Mouse (Mus musculus) spleen, adult 2 months (tissue): Measurements from ENCODE around the gene Jund. TPM values are rescaled to one million over a fixed set of nuclear protein-coding genes. Genes with fewer than 3 reads are reported as not detected.

ENCODE experiments used
- DNase-seq, 2 experiments: peaks; one replicate each; pipeline versions ENCODE4 v3.0.0 to v3.0.0-alpha.2; 2012 to 2021; ENCODE audit warnings: low spot score in 2 of 2, low read depth in 1 of 2
- H3K27ac ChIP-seq: fragments of 200-500 bp; 2 replicates; pipeline ENCODE4 v1.5.1; 2012; ENCODE audit warnings: low read length, inconsistent platforms; ENCODE audit not compliant: insufficient read depth
- H3K27me3 ChIP-seq: fragments of 200-500 bp; 2 replicates; pipeline ENCODE4 v1.6.1; 2012; ENCODE audit warnings: mild to moderate bottlenecking, moderate library complexity, low read length, inconsistent platforms; ENCODE audit not compliant: control insufficient read depth, insufficient read depth
- H3K36me3 ChIP-seq: fragments of 200-500 bp; 2 replicates; pipeline ENCODE4 v1.6.1; 2012; ENCODE audit warnings: mild to moderate bottlenecking, low read length, inconsistent platforms; ENCODE audit not compliant: control insufficient read depth, insufficient read depth
- H3K4me1 ChIP-seq: fragments of 200-500 bp; 2 replicates; pipeline ENCODE4 v1.6.1; 2011; ENCODE audit warnings: inconsistent platforms; ENCODE audit not compliant: control insufficient read depth, insufficient read depth, insufficient read length
- H3K4me3 ChIP-seq: fragments of 200-500 bp; 2 replicates; pipeline ENCODE4 v1.5.1; 2011; ENCODE audit warnings: mild to moderate bottlenecking, inconsistent platforms; ENCODE audit not compliant: insufficient read depth, insufficient read length; ENCODE audit errors: extremely low read depth
- CTCF ChIP-seq: fragments of 200-500 bp; IDR thresholded peaks from 2 replicates; pipeline ENCODE4 v1.5.1; 2011; ENCODE audit warnings: mild to moderate bottlenecking, inconsistent platforms; ENCODE audit not compliant: insufficient read depth, insufficient read length, insufficient replicate concordance; ENCODE audit errors: extremely low read depth
- POLR2A ChIP-seq: fragments of 200-500 bp; IDR thresholded peaks from 2 replicates; pipeline ENCODE4 v1.6.1; 2011; ENCODE audit warnings: low read depth, low read length, inconsistent platforms
- WGBS: fragments of 180-500 bp; shearing (Covaris S2); methylation state at CpG from one replicate; pipeline ENCODE4 v1.1.7; 2018; 5-methylcytosine and 5-hydroxymethylcytosine counted together
- polyA plus RNA-seq: library from polyadenylated mRNA; depleted of rRNA; stranded (reverse); fragments of >200 nt; gene quantifications from 2 replicates; pipeline ENCODE4 v1.2.3, GENCODE M21; 2012

Gene Jund
- polyA plus RNA-seq, 1 experiment = 269 TPM

GRCm38 (mm10) chr8:70697366-70698250 is 1.1 kb upstream of the Jund start:
- Histone ChIP-seq H3K36me3 (peaks cover 7% of the 10 kb centered on the region), H3K4me3 (peak overlapping the region; percentile 31), H3K4me1 (peaks cover 48% of the 10 kb centered on the region), H3K27me3 (no peaks in the 10 kb centered on the region), H3K27ac (peak overlapping the region; percentile 96)
- no peak for TF ChIP-seq CTCF
- 69% methylated on average over 12 of the region's 12 CpGs for WGBS
- DNase-seq = no peak

GRCm38 (mm10) chr8:70699116-70699833 is 526 bp downstream of the Jund start:
- H3K4me1 ChIP-seq = peaks cover 39% of the 10 kb centered on the region
- peaks cover 11% of the 10 kb centered on the region for H3K36me3 ChIP-seq
- peak in 1 of 2 experiments; percentile 55 for DNase-seq
- peak overlapping the region; percentile 87 for H3K4me3 ChIP-seq
- WGBS = under 1% methylated on average over 89 of the region's 89 CpGs
- no peak for TF ChIP-seq POLR2A
- no peaks in the 10 kb centered on the region for H3K27me3 ChIP-seq
- H3K27ac ChIP-seq = peak overlapping the region; percentile 98

- Histone ChIP-seq H3K27ac (peak overlapping the region; percentile 98), H3K27me3 (no peaks in the 10 kb centered on the region), H3K36me3 (peaks cover 11% of the 10 kb centered on the region), H3K4me1 (peaks cover 37% of the 10 kb centered on the region), H3K4me3 (peak overlapping the region; percentile 87)
- under 1% methylated on average over 58 of the region's 59 CpGs for WGBS
- TF ChIP-seq CTCF (no peak), POLR2A (peak; percentile 24)
- DNase-seq = peak in 1 of 2 experiments; percentile 77
Measured at GRCm38 (mm10) chr8:70699834-70700554, 1.2 kb downstream of the Jund start.

GRCm38 (mm10) chr8:70700555-70700922 is 1.8 kb downstream of the Jund start:
- Histone ChIP-seq H3K27me3 (no peaks in the 10 kb centered on the region), H3K36me3 (peaks cover 11% of the 10 kb centered on the region), H3K4me3 (peak overlapping the region; percentile 87), H3K4me1 (peaks cover 31% of the 10 kb centered on the region), H3K27ac (peak overlapping the region; percentile 98)
- TF ChIP-seq POLR2A (no peak; the same call in 1 of the 2 replicates), CTCF (peak; percentile 91)
- WGBS = under 1% methylated on average over 20 of the region's 20 CpGs
- DNase-seq = peak; percentile 89 to 91

GRCm38 (mm10) chr8:70701048-70701981 is 2.6 kb downstream of the Jund start:
- Histone ChIP-seq H3K4me3 (peak overlapping the region; percentile 36), H3K36me3 (peaks cover 11% of the 10 kb centered on the region), H3K27ac (no peak overlapping the region), H3K4me1 (peaks cover 24% of the 10 kb centered on the region), H3K27me3 (no peaks in the 10 kb centered on the region)
- 49% methylated on average over 10 of the region's 10 CpGs for WGBS
- TF ChIP-seq POLR2A = no peak
- TF ChIP-seq CTCF = no peak
- DNase-seq = no peak
